Mouse (Mus musculus) hindbrain, embryonic 15.5 days (tissue): Measurements from ENCODE around the gene Tet3. TPM values are rescaled to one million over a fixed set of nuclear protein-coding genes. Genes with fewer than 3 reads are reported as not detected.

Experiments
- ATAC-seq: fragments of 200-750 bp; cut with Nextera tagmentation; 2 replicates; pipeline ENCODE4 v1.8.0; 2017; ENCODE audit warnings: low read depth, moderate number of reproducible peaks, moderate TSS enrichment; ENCODE audit not compliant: low FRiP score
- H3K27ac ChIP-seq: fragments of 300-500 bp; sonication (generic); replicated peaks from 2 replicates; pipeline ENCODE4 v1.5.1; 2015; ENCODE audit warnings: mild to moderate bottlenecking, inconsistent platforms
- H3K27me3 ChIP-seq: fragments of 300-500 bp; sonication (generic); 2 replicates; pipeline ENCODE4 v1.6.1; 2015; ENCODE audit warnings: control low read depth, inconsistent platforms
- H3K36me3 ChIP-seq: fragments of 300-500 bp; sonication (generic); 2 replicates; pipeline ENCODE4 v1.6.1; 2015; ENCODE audit warnings: control low read depth, inconsistent platforms
- H3K4me1 ChIP-seq: fragments of 300-500 bp; sonication (generic); replicated peaks from 2 replicates; pipeline ENCODE4 v1.6.1; 2015; ENCODE audit warnings: control low read depth, inconsistent platforms
- H3K4me2 ChIP-seq: fragments of 300-500 bp; sonication (generic); 2 replicates; pipeline ENCODE4 v1.6.1; 2015; ENCODE audit warnings: moderate library complexity, mild to moderate bottlenecking, inconsistent platforms
- H3K4me3 ChIP-seq: fragments of 300-500 bp; sonication (generic); 2 replicates; pipeline ENCODE4 v1.5.1; 2015; ENCODE audit warnings: mild to moderate bottlenecking, inconsistent platforms
- H3K9ac ChIP-seq: fragments of 300-500 bp; sonication (generic); 2 replicates; pipeline ENCODE4 v1.6.1; 2015; ENCODE audit warnings: inconsistent platforms
- H3K9me3 ChIP-seq: fragments of 300-500 bp; sonication (generic); 2 replicates; pipeline ENCODE4 v1.6.1; 2016; ENCODE audit warnings: control low read depth, inconsistent platforms
- WGBS: fragments of 180-500 bp; shearing (Covaris S2); methylation state at CpG from one replicate; pipeline ENCODE4 v1.1.7; 2015; 5-methylcytosine and 5-hydroxymethylcytosine counted together
- microRNA-seq: library from miRNA; unstranded; fragments of <30 nt; microRNA quantifications from one replicate; pipeline ENCODE4, GENCODE M21; 2016
- polyA plus RNA-seq: library from polyadenylated mRNA; unstranded; fragments of >200 nt; fragmentation: Nextera tagmentation; extraction: Ambion mirVana; gene quantifications from 2 replicates; pipeline ENCODE4 v1.2.1, GENCODE M21; 2015

Tet3 gene
- polyA plus RNA-seq, 1 experiment from 2014 or later: 70.9 TPM

GRCm38 (mm10) chr6:83323652-83324419 lies 135.0 kb downstream of the Tet3 start:
- Histone ChIP-seq H3K9ac (no peak overlapping the region), H3K4me1 (peaks cover 20% of the 10 kb centered on the region), H3K4me3 (no peak overlapping the region), H3K27ac (no peak overlapping the region), H3K36me3 (no peaks in the 10 kb centered on the region), H3K27me3 (no peaks in the 10 kb centered on the region), H3K9me3 (no peaks in the 10 kb centered on the region), H3K4me2 (no peak overlapping the region)
- no peak for ATAC-seq
- WGBS: 74% methylated on average over 8 of the region's 8 CpGs

GRCm38 (mm10) chr6:83322794-83323193 lies 136.1 kb downstream of the Tet3 start:
- WGBS: 60% methylated on average over 2 of the region's 2 CpGs
- H3K9ac ChIP-seq: no peak overlapping the region
- H3K27me3 ChIP-seq: no peaks in the 10 kb centered on the region
- no peak overlapping the region for H3K4me2 ChIP-seq
- no peaks in the 10 kb centered on the region for H3K36me3 ChIP-seq
- peaks cover 17% of the 10 kb centered on the region for H3K4me1 ChIP-seq
- H3K9me3 ChIP-seq: no peaks in the 10 kb centered on the region
- ATAC-seq: no peak
- H3K27ac ChIP-seq: no peak overlapping the region
- no peak overlapping the region for H3K4me3 ChIP-seq

- no peak for ATAC-seq
- no peaks in the 10 kb centered on the region for H3K36me3 ChIP-seq
- H3K9me3 ChIP-seq: no peaks in the 10 kb centered on the region
- no peak overlapping the region for H3K4me2 ChIP-seq
- H3K9ac ChIP-seq: no peak overlapping the region
- peaks cover 12% of the 10 kb centered on the region for H3K4me1 ChIP-seq
- no peak overlapping the region for H3K4me3 ChIP-seq
- H3K27ac ChIP-seq: no peak overlapping the region
- no peaks in the 10 kb centered on the region for H3K27me3 ChIP-seq
- WGBS: 36% methylated on average over 1 of the region's 1 CpGs
These were observed 137.0 kb downstream of the Tet3 start for GRCm38 (mm10) chr6:83321927-83322326.

GRCm38 (mm10) chr6:83317108-83317741 lies 141.7 kb downstream of the Tet3 start:
- H3K4me3 ChIP-seq: peak overlapping the region; percentile 91
- WGBS: under 1% methylated on average over 52 of the region's 52 CpGs
- peak; percentile 99 for ATAC-seq
- H3K4me2 ChIP-seq: peak overlapping the region; percentile 87
- H3K27ac ChIP-seq: peak overlapping the region; percentile 70
- peak overlapping the region; percentile 73 for H3K9ac ChIP-seq
- H3K27me3 ChIP-seq: no peaks in the 10 kb centered on the region
- H3K4me1 ChIP-seq: peaks cover 22% of the 10 kb centered on the region
- H3K9me3 ChIP-seq: no peaks in the 10 kb centered on the region
- peaks cover 2% of the 10 kb centered on the region; the same call in 1 of the 2 replicates for H3K36me3 ChIP-seq

GRCm38 (mm10) chr6:83316022-83316421 lies 142.9 kb downstream of the Tet3 start:
- H3K27ac ChIP-seq: no peak overlapping the region
- peak overlapping the region; percentile 13; the same call in 1 of the 2 replicates for H3K9ac ChIP-seq
- H3K9me3 ChIP-seq: no peaks in the 10 kb centered on the region
- H3K4me2 ChIP-seq: peak overlapping the region; percentile 87
- peak overlapping the region; percentile 91 for H3K4me3 ChIP-seq
- H3K27me3 ChIP-seq: no peaks in the 10 kb centered on the region
- H3K4me1 ChIP-seq: peaks cover 22% of the 10 kb centered on the region
- H3K36me3 ChIP-seq: peaks cover 7% of the 10 kb centered on the region
- no peak for ATAC-seq
- 4% methylated on average over 10 of the region's 10 CpGs for whole genome bisulfite sequencing

GRCm38 (mm10) chr6:83315293-83315692 lies 143.6 kb downstream of the Tet3 start:
- peak overlapping the region; percentile 13; the same call in 1 of the 2 replicates for H3K9ac ChIP-seq
- no peaks in the 10 kb centered on the region for H3K27me3 ChIP-seq
- no peaks in the 10 kb centered on the region for H3K9me3 ChIP-seq
- H3K36me3 ChIP-seq: peaks cover 15% of the 10 kb centered on the region
- no peak for ATAC-seq
- no peak overlapping the region for H3K27ac ChIP-seq
- peak overlapping the region; percentile 87; the same call in 1 of the 2 replicates for H3K4me2 ChIP-seq
- peaks cover 22% of the 10 kb centered on the region for H3K4me1 ChIP-seq
- H3K4me3 ChIP-seq: no peak overlapping the region

- H3K27ac ChIP-seq: no peak overlapping the region
- peaks cover 22% of the 10 kb centered on the region for H3K4me1 ChIP-seq
- WGBS: 88% methylated on average over 8 of the region's 8 CpGs
- H3K4me2 ChIP-seq: no peak overlapping the region
- H3K27me3 ChIP-seq: no peaks in the 10 kb centered on the region
- no peak for ATAC-seq
- peaks cover 20% of the 10 kb centered on the region for H3K36me3 ChIP-seq
- H3K9me3 ChIP-seq: no peaks in the 10 kb centered on the region
- no peak overlapping the region for H3K4me3 ChIP-seq
- H3K9ac ChIP-seq: no peak overlapping the region
These were observed 146.4 kb downstream of the Tet3 start for GRCm38 (mm10) chr6:83312514-83312913.

Small RNAs within 50 kb of the gene (microRNA-seq; reads per million reads assigned to microRNA genes)
- gene Mir6374: not detected

Other genes starting within 250 kb of the Tet3 start
- gene Slc4a5, start 239.3 kb downstream of the Tet3 start, polyA plus RNA-seq: 2.2 and 2.8 TPM in 2 replicates
- 28.9 and 32.8 TPM in 2 replicates for gene Mthfd2, start 133.2 kb downstream of the Tet3 start, polyA plus RNA-seq
- gene Mob1a, start 133.1 kb downstream of the Tet3 start, polyA plus RNA-seq: 22.9 and 24.6 TPM in 2 replicates
- gene Bola3, start 109.9 kb downstream of the Tet3 start, polyA plus RNA-seq: 60.3 and 67.6 TPM in 2 replicates
- 66.2 and 68.5 TPM in 2 replicates for gene Dguok, start 47.9 kb upstream of the Tet3 start, polyA plus RNA-seq
- 3.3 and 3.6 TPM in 2 replicates for gene Actg2, start 77.2 kb upstream of the Tet3 start, polyA plus RNA-seq
- gene Stambp, start 113.6 kb upstream of the Tet3 start, polyA plus RNA-seq: 55.4 and 62.9 TPM in 2 replicates
- 0.09 TPM in 1 of 2 replicates, not detected in the other for gene Clec4f, start 197.1 kb upstream of the Tet3 start, polyA plus RNA-seq
- gene Cd207, start 218.8 kb upstream of the Tet3 start, polyA plus RNA-seq: not detected in 2 replicates